Mouse (Mus musculus) liver, embryonic 14.5 days (tissue): ENCODE results near the gene 4931428F04Rik. TPM values are rescaled to one million over a fixed set of nuclear protein-coding genes. Genes with fewer than 3 reads are reported as not detected.

Experiments
- ATAC-seq: fragments of 200-750 bp; cut with Nextera tagmentation; 2 replicates; pipeline ENCODE4 v1.8.0; 2017; ENCODE audit warnings: moderate number of reproducible peaks, mild to moderate bottlenecking, moderate library complexity; ENCODE audit not compliant: insufficient read depth
- DNase-seq, 3 experiments: peaks; one replicate each; pipeline ENCODE4 v3.0.0-alpha.2; 2012 to 2013; ENCODE audit warnings: low read depth in 3 of 3, low spot score in 3 of 3
- H3K27ac ChIP-seq: fragments of 300-500 bp; sonication (generic); 2 replicates; pipeline ENCODE4 v1.5.1; 2014; ENCODE audit warnings: moderate library complexity, mild to moderate bottlenecking, control low read depth, inconsistent platforms
- H3K27me3 ChIP-seq: fragments of 300-500 bp; sonication (generic); 2 replicates; pipeline ENCODE4 v1.6.1; 2014; ENCODE audit warnings: mild to moderate bottlenecking, low read length, moderate library complexity; ENCODE audit not compliant: control insufficient read depth, insufficient read depth
- H3K36me3 ChIP-seq: fragments of 300-500 bp; sonication (generic); replicated peaks from 2 replicates; pipeline ENCODE4 v1.6.1; 2014; ENCODE audit warnings: low read depth; ENCODE audit not compliant: control insufficient read depth, insufficient read depth
- H3K4me1 ChIP-seq, 2 experiments: fragments of 200-500 bp in 1 of 2; fragments of 300-500 bp in 1 of 2; sonication (generic) in 1 of 2; replicated peaks; 2 replicates each; pipeline ENCODE4 v1.6.1; 2012 to 2014; ENCODE audit warnings: antibody characterized with exemption in 1 of 2, inconsistent platforms in 1 of 2, low read length in 1 of 2; ENCODE audit not compliant: control insufficient read depth in 2 of 2, insufficient read depth in 2 of 2
- H3K4me2 ChIP-seq: fragments of 300-500 bp; sonication (generic); 2 replicates; pipeline ENCODE4 v1.6.1; 2014; ENCODE audit warnings: low read depth, mild to moderate bottlenecking, control low read depth, moderate library complexity
- H3K4me3 ChIP-seq, 2 experiments: fragments of 200-500 bp in 1 of 2; fragments of 300-500 bp in 1 of 2; sonication (generic) in 1 of 2; 2 replicates each; pipeline ENCODE4 v1.5.1; 2012 to 2014; ENCODE audit warnings: low read depth in 2 of 2, low read length in 2 of 2, mild to moderate bottlenecking in 2 of 2, control low read depth in 1 of 2, inconsistent platforms in 1 of 2, moderate library complexity in 1 of 2; ENCODE audit not compliant: insufficient read depth in 1 of 2
- H3K9ac ChIP-seq: fragments of 300-500 bp; sonication (generic); replicated peaks from 2 replicates; pipeline ENCODE4 v1.6.1; 2014; ENCODE audit warnings: mild to moderate bottlenecking, control low read depth, moderate library complexity
- H3K9me3 ChIP-seq: fragments of 300-500 bp; sonication (generic); 2 replicates; pipeline ENCODE4 v1.6.1; 2016; ENCODE audit warnings: low read length, mixed read lengths; ENCODE audit not compliant: control insufficient read depth
- CTCF ChIP-seq: IDR thresholded peaks from 2 replicates; pipeline ENCODE4 v1.5.1; 2016; ENCODE audit warnings: antibody characterized with exemption, low read depth, control low read depth
- EP300 ChIP-seq: IDR thresholded peaks from 2 replicates; pipeline ENCODE4 v1.6.1; 2016; ENCODE audit warnings: antibody characterized with exemption, low read depth
- WGBS: fragments of 180-500 bp; shearing (Covaris S2); extraction: QIAGEN DNeasy Blood & Tissue Kit; methylation state at CpG from one replicate; pipeline ENCODE4 v1.1.7; 2014; ENCODE audit not compliant: insufficient replicate concordance; 5-methylcytosine and 5-hydroxymethylcytosine counted together
- polyA plus RNA-seq, 2 experiments: library from polyadenylated mRNA; depleted of rRNA in 1 of 2; stranded (reverse) in 1 of 2; unstranded in 1 of 2; fragments of >200 nt; fragmentation: Nextera tagmentation in 1 of 2; extraction: Ambion mirVana in 1 of 2; gene quantifications; 2 replicates each; pipeline versions ENCODE4 v1.2.1 to v1.2.3; 2012 to 2014

Gene 4931428F04Rik
- polyA plus RNA-seq, 2 experiments: 0.62 to 1.3 TPM

- no peak for ATAC-seq
Measured at GRCm38 (mm10) chr8:105268342-105269074, 21.2 kb downstream of the 4931428F04Rik start.

DNA sequence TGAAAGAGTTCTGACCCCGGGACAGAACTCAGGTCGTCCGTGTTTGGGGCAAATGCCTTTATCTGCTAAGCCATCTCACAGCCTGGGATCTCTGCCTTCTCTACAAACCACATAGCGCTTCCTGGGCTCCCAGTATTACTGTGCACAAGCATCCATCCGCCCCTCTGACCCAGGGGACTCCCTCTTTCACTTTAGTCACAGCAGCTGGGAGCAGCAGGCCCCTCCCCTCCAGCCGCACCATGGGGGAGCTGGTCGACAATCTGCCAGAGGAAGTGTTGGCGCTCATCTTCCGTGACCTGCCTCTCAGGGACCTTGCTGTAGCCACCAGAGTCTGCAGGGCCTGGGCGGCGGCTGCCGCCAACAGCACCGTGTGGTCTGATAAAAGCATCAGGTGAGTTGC is 22.9 kb downstream of the 4931428F04Rik start:
- H3K27me3 ChIP-seq: peaks cover 65% of the 10 kb centered on the region
- H3K4me2 ChIP-seq: no peak overlapping the region
- ATAC-seq: no peak
- no peak overlapping the region for H3K4me3 ChIP-seq
- H3K9ac ChIP-seq: no peak overlapping the region
- peaks cover 6 to 12% of the 10 kb centered on the region in 2 experiments for H3K4me1 ChIP-seq
- no peaks in the 10 kb centered on the region for H3K36me3 ChIP-seq
- 22% methylated on average over 13 of the region's 13 CpGs for WGBS
- no peak for DNase-seq
- TF ChIP-seq CTCF (no peak), EP300 (no peak)
- H3K27ac ChIP-seq: no peak overlapping the region
- H3K9me3 ChIP-seq: no peaks in the 10 kb centered on the region

More at GRCm38 (mm10) chr8:105268342-105269074, 21.2 kb downstream of the 4931428F04Rik start:
- peak overlapping the region; percentile 25 for H3K4me2 ChIP-seq
- no peaks in the 10 kb centered on the region for H3K9me3 ChIP-seq
- DNase-seq: no peak
- no peak overlapping the region for H3K9ac ChIP-seq
- H3K4me3 ChIP-seq: peak overlapping the region in 1 of 2 experiments; percentile 3; a peak in 2 of 4 replicates
- WGBS: 5% methylated on average over 65 of the region's 65 CpGs
- no peak overlapping the region for H3K27ac ChIP-seq
- H3K27me3 ChIP-seq: peaks cover 74% of the 10 kb centered on the region
- peaks cover 6 to 11% of the 10 kb centered on the region in 2 experiments for H3K4me1 ChIP-seq
- no peaks in the 10 kb centered on the region for H3K36me3 ChIP-seq
- TF ChIP-seq EP300 (no peak), CTCF (no peak)

GRCm38 (mm10) chr8:105265128-105265527 is 24.5 kb downstream of the 4931428F04Rik start:
- H3K4me2 ChIP-seq: peak overlapping the region; percentile 98
- WGBS: 8% methylated on average over 10 of the region's 10 CpGs
- H3K9ac ChIP-seq: peak overlapping the region; percentile 86
- DNase-seq (no peak), ATAC-seq (no peak)
- peak overlapping the region; percentile 33 to 89; a peak in 3 of 4 replicates for H3K4me3 ChIP-seq
- H3K27me3 ChIP-seq: peaks cover 49% of the 10 kb centered on the region
- no peak for TF ChIP-seq EP300
- TF ChIP-seq CTCF: no peak
- H3K9me3 ChIP-seq: no peaks in the 10 kb centered on the region
- H3K36me3 ChIP-seq: no peaks in the 10 kb centered on the region
- no peak overlapping the region for H3K27ac ChIP-seq
- peaks cover 6 to 16% of the 10 kb centered on the region in 2 experiments for H3K4me1 ChIP-seq

DNA sequence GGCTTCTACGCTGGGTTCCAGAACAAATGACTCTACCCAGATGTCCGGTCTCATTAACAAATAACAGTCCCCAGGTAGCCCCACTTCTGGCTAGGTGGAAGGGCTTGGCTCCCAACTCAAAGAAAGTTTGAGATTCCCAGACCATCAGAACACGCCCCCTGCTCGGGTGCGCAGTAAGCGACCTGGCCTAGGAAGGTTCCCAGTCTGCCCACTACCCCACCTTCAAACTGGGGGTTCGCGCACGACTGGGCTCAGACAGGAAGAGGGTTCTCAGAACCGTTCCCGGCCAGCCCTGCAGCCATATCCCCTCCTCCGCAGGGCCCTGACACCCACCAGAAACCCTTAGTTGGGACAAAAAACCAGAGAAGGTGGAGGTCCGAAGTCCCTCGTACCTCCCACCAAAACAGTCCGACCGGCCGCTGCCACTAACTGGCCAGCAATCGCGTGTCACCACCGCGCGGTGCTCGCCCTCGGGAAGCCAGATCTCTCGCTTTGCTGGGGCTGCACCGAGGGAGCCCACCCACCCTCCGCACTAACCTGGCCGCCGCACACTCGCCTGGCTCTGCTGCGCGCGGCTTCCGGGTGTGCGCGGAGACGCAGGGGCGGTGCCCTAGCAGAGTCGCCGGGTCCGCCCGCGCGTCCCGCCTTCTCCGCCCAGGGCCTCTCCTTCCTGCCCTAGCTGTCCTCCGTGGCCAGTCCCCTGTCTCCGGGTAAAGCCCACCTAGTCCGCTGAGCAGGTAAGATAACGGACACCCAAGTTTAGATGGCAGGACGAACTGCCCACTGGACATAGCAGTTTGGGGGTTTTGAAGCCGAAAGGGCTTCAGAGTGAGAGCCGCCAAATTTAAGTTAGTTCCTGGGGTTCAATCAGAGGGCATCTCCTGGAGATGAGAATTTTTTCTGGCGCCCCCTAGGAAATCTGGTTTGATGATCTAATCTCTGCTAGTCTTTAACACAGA is 25.4 kb downstream of the 4931428F04Rik start, which contains the start of the genes Tradd and Fbxl8:
Gene Tradd (minus strand): TSS at position 586 of the 959 bp plus-strand sequence.
Gene Fbxl8 (plus strand): TSS at position 625 of the 959 bp plus-strand sequence.
- Histone ChIP-seq H3K4me3 (peak within 1 kb of the TSS; percentile 78 to 89), H3K36me3 (no peaks in the 10 kb centered on the region), H3K9me3 (no peaks in the 10 kb centered on the region), H3K4me2 (peak within 1 kb of the TSS; percentile 98), H3K4me1 (peaks cover 6 to 16% of the 10 kb centered on the region in 2 experiments), H3K9ac (peak within 1 kb of the TSS; percentile 86), H3K27me3 (peaks cover 43% of the 10 kb centered on the region), H3K27ac (no peak within 1 kb of the TSS)
- 1% methylated on average over 54 of the region's 54 CpGs for WGBS
- DNase-seq: peak in 2 of 3 experiments; percentile 52 to 58
- peak; percentile 82 for ATAC-seq
- TF ChIP-seq CTCF: no peak
- TF ChIP-seq EP300: no peak
